Mouse (Mus musculus): ENCODE data around the gene Ldlrad3.

Ldlrad3 gene

DNA sequence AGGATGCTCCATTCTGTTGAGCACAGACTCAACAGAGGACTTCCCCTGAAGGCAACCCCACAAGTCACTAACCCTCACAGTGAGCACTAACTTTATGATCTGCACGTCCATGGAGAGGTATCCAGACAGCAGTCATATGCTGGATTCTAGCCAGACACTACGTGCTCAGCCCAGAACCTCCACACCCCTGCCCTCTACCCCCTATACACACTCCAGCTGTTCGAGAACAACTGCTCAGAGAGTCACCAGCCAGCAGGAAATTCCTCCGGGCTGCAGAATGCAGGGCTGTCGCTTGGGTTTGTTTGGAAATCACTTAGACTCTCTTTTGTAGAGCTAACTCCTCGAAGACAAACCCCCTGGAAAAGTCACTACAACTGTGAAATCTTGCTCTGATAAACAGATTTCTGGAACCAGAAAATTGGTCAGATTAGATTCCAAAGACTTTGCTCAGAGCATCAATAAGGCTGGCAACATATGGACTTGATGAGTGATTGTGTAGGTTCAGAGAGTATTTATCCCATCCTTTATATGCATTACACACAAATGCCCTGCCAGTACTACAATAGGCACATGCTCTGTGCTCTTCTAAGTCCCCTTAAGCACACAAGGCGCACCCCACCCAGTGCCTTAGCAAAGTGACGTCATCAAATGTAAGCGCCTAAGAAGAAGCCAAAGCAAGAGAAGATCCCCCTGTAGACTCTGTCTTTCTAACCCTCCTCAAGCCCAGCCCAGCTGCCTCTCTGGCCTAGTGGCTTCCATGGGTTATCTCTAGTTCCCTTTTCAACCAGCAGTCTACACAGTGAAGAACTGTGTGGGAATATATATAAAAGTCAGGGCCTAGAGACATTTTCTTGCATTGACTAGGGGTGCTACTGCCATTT is 69.4 kb downstream of the Ldlrad3 start:
- no peak for DNase-seq (ENCODE audit: low spot score in 2 of 2)

DNA sequence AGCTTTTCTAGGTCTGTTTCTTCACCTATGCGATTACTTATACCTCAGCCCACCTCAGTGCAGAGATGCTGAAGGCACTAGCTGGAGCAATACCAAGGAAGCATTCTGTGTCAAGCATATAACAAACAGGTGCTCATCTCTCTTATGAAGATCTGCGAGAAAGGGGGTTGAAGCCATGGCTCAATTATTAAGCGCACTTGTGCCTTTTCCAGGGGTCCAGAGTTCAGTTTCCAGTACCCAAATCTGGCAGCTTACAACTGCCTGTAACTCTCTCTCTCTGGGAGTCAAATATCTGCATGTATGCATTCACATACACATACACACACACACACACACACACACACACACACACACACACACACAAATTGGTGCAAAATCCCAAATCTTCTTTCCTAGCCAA is 72.4 kb downstream of the Ldlrad3 start:
- DNase-seq (ENCODE audit: low spot score in 2 of 2) = no peak

DNA sequence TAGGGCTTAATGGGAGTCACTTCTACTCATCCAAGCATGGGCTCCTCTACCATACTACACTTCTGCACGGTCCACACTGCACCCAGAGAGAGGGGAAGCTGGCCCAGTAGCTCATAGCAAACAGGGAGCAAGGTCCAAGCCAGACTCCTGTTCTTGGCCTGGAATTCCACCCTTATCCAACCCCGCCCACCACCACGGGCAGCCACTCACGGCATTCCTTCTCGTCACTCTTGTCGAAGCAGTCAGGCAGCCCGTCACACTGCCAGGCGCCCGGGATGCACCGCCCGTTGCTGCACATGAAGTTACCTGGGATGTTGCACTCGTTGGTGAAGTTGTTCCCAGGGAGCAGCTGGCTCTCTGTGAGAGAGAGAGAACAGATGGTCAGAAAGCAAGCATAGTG is 72.9 kb downstream of the Ldlrad3 start:
- DNase-seq (ENCODE audit: low spot score in 2 of 2) = no peak

DNA sequence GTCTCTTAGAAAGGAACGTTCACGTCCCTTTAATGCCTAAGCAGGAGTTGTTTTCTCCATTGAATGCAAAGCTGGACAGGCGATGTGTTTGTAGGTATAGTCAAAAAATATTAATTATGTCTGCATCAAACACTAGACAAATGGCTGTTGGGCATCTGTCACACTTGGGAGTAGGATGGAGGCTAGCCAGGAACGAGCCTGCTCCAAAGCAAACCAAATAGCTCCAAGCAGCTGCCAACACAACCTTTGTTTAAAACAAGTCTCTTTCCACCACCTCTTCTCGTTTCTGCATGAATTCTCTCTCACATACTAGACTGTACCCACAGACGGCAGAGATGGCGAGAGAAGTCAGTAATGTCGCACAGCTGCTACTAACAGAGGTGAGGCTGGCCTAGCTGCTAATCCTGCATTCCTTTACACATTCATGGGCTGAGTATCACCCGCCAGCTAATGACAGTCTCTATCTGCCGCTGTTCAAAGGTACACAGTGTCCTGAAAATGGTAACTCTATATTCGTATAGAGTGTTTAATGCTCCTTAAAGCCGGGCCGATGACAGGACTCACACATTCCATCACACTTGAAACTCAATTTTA is 74.2 kb downstream of the Ldlrad3 start:
- no peak for DNase-seq (ENCODE audit: low spot score in 2 of 2)

DNA sequence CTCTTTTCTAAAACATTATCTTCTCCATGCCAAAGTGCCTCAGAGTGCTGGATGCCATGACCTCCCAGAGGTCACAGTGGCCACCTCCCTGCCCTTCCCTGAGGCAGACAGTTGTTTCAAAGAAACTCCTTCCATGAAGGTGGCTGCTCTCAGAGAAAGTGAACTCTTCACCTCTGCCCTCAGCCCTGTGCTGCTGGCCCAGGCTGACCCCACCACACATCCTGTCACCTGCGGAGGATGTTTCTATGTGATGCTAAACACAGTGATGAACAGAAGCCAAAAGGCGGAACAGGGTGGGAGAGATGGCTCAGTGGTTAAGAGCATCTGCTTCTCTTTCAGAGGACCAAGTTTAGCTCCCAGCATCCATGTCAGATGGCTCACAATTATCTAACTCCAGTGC is 75.9 kb downstream of the Ldlrad3 start:
- no peak for DNase-seq (ENCODE audit: low spot score in 2 of 2)

DNA sequence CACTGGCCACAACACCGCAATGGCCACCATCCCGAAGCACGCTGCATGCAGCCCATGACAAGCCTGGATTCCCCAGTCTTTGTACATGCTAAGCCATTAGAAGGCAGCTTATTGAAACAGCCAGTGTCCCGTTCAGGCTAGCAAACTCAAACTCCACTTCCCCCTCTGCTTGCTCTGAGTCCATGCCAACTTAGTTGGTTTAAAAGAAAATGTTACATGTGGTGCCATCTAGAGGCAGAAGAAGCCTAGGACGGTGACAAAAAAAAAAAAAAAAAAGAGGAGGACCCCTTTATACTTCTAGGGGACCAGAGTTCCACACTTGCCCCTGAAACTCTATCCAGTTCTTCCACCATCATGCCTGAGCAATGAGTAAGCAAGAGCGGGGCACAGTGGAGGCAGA is 78.9 kb downstream of the Ldlrad3 start:
- DNase-seq (ENCODE audit: low spot score in 2 of 2) = no peak

DNA sequence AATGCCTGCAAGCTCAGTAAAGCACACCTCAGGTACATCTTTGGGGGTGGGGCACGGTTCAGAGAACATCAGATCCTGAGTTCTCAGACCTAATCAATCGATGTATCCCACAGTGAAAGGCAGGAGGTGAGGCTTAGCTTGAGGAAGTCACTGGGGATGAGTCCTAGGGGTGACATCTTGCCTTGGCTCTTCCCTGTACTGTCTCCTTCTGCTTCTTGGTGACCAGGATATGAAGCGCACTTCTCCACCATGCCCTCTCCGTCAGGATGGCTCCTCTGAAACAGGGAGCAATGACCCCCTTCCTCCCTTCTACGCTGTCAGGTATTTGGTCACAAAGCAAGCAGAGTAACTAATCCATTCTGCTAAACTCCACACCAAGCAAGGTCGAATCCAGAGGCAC is 79.5 kb downstream of the Ldlrad3 start:
- DNase-seq (ENCODE audit: low spot score in 2 of 2) = no peak

DNA sequence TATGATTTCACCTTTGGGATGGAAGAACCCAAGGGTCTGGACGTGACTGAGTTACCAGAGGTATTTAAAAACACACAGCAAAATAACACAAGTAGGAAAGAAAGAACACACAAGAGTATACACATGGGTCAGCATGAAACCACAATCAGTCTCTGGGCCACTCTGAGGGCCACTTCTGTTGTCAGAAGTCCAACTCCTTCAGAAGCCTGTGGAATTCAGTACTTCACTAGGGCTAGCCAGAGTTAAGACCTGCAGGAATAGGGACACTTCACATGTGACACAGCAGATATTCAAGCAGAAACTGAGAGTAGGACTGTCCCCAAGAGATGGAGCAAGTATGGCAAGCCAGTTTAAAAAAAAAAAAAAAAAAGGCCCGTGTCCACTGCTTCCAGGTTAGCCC is 80.7 kb downstream of the Ldlrad3 start:
- DNase-seq (ENCODE audit: low spot score in 2 of 2) = no peak

DNA sequence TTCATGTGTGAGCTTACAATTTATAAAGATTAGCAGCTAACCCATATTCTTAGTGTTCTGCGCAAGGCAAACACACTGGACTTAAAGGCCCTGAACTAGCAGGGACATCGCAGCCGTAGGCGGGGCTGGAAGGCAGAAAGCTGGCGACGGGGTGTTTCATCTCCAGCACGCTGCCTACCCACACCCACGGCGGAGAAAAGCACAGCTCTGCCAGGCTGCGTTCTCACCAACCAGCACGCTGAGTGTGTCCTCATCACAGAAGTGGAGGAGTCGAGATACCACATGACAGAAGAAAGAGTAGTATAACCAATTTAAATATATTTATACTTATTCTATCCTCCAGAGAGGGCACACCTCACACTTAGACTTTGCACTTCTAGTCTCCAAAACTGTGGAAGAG is 82.2 kb downstream of the Ldlrad3 start:
- no peak for DNase-seq (ENCODE audit: low spot score in 2 of 2)

DNA sequence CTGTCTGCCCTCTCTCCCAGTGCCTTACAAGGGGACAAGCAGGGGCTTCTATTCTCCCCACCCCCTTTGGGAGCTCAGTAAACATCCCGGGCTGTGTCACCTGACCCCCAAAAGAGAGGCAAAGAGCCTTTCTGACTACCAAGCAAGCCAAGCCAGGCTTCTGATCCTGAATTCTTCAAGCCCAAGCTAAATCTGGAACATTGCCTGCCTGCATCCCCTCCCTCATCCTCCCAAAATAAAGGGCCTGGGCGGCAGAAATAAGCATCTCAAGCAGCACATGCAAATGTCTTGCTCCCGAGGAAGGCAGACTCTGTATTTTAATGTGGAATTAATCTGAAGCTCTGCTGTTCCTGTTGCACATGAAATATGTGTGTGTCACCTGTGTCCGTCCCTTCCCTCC is 85.7 kb downstream of the Ldlrad3 start:
- no peak for DNase-seq (ENCODE audit: low spot score in 2 of 2)

DNA sequence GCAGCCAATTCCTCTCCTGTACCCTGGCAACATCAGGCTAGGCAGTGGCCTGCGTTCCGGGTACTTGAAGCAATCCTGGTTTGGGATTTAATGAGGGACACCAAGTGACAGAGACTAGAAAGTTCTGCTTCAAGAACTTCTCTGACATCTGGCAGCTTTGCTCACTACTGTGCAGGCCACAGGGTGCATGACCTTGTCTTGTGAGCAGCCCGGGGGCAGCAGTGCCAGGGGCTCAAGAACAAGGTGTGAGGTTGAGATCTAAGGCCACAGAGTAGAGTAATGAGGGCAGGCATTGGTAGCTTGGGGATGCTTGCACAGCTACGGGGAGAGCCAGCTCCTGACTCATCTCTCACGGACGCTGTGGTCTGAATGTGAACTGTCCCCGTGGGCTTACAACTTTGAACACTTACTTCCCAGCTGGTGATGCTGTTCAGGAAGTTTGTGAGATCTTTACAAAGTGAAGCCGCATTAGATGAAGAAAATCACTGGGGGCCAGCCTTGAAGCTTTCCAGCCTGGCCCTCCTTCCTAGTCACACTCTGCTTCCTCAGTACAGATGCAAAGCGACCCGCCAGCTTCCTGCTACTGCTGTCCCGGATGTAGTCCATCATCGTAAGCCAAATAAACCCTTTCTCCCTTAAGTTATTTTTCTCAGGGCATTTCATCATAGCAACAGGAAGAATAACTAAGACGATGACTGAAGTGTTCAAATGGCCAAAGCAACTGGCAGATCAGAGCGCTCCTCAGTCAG is 86.3 kb downstream of the Ldlrad3 start:
- DNase-seq (ENCODE audit: low spot score in 2 of 2) = no peak

DNA sequence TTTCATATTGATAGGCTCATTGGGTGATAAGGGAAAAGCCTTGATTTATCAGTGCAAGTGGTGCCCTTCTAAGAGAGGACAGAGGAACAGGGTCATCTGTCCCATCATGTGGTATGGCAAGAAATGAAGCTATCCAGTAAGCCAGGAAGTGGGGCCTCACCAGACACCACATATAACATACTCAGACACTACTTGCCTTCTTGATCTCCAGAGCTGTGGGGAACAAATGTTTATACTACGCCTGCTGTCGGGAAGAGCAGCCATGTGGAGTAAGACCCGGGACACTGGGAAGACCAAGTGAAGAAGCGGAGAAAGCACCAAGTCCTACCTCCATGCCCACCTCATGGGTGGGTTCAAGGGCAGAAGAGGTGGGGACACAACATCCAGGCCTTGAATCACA is 86.9 kb downstream of the Ldlrad3 start:
- DNase-seq (ENCODE audit: low spot score in 2 of 2) = no peak

DNA sequence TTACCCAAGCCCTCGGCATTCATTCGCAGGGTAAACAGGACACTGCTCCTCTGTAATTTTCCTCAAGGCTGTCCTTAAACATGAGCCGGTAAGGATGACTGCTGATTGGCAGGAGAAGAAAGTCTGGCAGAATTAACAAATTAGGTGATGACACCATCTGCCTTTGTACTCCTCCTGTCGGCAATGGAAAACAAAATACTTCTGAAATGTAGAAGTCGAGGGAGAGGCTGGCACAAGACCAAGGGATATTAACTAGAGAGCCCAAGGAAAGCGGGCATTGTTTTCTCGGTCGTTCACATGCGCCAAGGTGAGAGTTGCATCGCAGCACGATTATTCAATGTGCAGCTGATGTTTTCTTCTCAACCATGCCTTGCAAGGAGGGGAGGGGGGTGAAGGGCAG is 91.4 kb downstream of the Ldlrad3 start:
- DNase-seq (ENCODE audit: low spot score in 2 of 2) = no peak

DNA sequence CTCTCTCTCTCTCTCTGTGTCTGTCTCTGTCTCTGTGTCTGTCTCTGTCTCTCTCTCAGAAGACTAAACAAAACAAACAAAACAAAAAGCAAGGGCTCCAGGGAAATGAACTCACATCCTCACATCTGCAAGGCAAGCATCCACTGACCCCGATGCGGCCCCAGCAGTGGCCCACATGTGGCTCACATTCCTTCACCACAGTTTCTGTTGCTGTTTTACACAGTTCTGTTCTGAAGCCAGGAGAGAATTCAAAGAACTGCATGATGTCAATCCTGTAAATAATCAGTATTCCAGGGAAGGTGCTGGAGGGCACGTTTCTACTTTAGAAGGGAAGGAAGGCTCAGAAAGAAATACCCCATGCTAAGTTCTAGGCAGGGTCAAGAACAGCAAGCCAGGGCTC is 91.9 kb downstream of the Ldlrad3 start:
- no peak for DNase-seq (ENCODE audit: low spot score in 2 of 2)

DNA sequence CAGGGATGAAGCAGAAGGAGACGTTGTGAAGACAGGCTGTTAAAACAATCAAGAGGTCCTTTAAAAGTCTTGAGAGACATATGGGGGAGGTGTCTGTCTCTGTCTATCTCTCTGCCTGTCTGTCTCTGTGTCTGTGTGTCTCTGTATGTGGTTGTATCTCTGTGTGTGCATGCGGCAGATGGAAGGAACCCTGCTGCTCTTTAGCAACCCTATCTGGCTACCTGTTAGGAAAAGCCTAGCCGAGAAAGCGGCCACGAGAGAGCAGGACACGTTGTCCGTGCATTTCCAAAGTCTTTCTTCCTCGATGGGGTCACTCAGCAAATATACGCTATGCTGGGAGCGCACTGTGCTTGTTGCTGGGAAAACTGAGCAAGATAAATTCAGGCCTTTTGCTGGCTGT is 93.6 kb downstream of the Ldlrad3 start:
- DNase-seq (ENCODE audit: low spot score in 2 of 2) = no peak

DNA sequence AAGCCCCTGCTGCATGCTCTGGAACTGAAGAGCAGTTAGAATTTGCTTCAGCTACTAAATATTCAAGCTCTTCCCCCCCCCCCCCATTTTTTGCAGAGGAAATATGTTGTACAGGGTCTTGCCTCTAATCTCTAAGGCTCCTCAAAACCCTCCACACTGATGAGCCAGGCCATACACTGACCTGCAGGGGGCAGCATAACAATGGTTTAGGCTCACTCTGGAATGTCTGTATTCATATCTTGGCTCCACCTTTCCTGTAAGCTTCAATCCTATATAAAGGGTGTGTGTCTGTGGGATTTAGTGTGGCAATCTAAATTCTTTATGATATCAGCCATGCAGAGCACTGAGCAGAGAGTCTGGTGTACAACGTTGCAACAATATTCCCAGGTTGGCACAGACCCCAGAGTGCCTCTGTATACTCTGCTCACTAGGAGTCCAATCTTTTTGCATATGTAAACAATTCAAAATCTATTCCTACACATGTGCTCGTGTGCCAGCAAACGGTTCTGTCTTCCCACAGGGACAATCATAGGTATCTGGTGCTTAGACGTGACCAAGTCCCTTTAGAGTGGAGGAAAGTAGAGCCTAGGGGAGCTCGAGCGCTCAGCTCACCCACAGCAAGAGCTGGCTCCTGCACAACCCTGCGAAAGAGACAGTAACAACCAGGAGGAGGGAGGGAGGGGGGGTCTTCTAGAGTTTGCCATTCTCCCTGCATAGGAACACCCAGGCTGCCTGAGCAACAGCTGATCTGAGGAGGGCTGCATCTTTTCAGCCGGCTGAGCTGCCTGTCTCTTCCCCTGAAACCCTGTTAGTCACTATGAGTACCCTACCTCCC is 94.5 kb downstream of the Ldlrad3 start:
- peak; percentile 44 to 76 for DNase-seq (ENCODE audit: low spot score in 2 of 2)

DNA sequence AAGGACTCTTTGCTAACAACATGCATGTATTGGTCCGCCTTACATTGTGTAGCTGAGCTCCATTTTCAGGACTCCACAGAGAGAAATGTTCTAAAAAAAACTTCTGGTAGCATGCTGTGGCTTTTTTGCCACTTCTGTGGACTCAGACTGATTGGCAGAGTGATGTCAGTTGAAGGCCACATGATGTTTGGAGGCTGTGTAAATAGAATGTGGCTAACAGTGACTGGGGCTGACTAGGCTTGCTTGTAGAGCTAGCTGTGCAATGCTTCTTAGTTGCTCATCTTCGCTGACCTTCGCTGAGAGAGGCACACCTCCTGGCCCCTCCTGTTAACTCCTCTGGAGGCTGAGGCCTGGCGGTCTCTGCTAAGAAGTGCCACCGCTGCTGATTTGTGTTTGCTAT is 98.4 kb downstream of the Ldlrad3 start:
- DNase-seq (ENCODE audit: low spot score in 2 of 2) = no peak

DNA sequence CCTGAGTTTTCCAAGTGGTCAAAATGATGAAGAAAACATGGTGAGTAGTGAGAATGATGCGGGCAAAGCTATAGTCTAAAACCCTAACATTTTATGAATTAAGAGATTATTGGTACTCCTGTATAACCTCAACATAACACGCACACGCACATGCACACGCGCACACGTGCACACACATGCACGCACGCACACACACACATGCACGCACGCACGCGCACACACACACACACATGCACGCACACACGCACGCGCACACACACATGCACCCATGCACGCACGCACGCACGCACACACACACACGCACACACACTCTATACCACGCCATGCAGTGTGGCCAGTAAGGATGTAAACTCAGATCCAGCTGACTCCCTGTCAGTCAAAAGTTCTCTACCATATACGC is 99.6 kb downstream of the Ldlrad3 start:
- no peak for DNase-seq (ENCODE audit: low spot score in 2 of 2)

DNA sequence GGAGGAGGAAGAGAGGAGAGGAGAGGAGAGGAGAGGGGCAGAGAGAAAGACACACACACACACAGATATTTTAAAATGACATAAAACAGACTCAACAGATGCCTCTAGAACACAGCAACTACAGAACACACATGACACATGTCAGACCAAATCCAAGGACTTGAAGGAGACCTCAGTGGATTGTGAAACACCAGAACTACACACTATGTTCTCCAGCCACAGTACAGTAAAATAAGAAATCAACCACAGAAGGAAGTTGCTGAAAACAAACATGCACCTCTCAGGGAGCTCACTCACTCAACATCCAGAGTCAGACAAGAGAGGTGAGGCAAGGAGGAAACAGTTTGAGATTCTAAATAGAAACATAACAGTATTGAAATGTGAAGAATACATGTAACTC is 103.4 kb downstream of the Ldlrad3 start:
- DNase-seq (ENCODE audit: low spot score in 2 of 2) = no peak

DNA sequence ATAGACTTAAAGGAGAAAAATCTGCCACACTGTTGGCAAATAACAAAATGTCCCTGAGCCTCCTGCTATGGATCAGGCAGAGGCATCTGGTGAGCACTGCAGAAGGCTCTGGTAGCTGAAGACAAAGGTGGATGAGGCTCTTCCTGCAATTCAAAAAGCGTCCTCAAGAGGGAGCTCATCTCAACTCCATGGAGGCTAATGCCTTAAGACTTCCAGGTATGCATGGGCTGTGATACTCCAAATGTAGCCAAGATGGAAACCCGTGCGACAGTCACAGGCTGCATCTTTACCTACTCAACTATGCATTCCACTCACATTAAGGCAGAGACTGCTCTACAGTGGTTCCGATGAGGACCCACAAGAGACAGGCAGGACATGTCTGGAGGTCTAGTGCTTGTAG is 108.6 kb downstream of the Ldlrad3 start:
- peak; percentile 48 to 71 for DNase-seq (ENCODE audit: low spot score in 2 of 2)

DNA sequence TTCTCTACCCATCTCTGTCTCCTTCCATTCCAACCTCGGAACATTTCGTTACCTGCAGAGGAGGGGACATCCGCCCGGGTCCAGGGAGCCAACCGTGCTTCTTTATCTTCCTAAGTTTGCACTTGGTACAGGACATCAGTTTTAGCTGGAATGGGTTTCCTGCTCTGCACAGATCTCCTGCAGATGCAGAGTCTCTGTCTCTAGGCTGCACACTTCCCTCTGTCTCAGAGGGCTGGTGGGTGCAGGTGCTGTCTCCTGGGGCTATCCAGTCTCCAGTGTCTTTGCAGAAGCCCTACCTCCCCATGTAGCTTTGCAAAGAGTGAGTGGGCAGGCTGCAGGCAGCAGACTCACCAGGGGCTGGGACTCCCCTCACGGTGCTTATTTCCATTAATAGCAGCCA is 109.9 kb downstream of the Ldlrad3 start:
- no peak for DNase-seq (ENCODE audit: low spot score in 2 of 2)
